Mouse (Mus musculus): Measurements from ENCODE around the gene Rpl3. TPM values are rescaled to one million over a fixed set of nuclear protein-coding genes. Genes with fewer than 3 reads are reported as not detected.

Gene Rpl3
- total RNA-seq, 4 experiments from 2014 or later = 506 to 560 (median 527) TPM

GRCm38 (mm10) chr15:80115256-80115655 is 23.6 kb upstream of the Rpl3 start:
- no peak for DNase-seq (ENCODE audit: low spot score in 2 of 2)

DNA sequence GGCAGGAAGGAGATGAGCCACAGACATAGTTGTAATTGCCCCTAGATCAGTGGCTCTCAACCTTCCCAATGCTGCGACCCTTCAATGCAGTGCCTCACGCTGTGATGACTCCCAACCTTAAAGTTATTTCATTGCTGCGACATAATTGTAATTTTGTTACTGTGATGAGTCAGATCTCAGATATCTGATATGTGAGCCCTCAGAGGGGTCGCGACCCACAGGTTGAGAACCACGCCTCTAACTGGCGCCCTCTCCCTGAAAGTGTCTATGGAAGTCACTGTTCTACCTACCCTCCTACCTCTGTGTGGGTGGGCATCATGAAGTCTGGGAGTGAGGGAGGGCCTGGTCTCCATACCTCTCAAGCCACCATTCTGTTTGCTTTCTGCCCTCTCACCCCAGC is 22.7 kb upstream of the Rpl3 start:
- DNase-seq (ENCODE audit: low spot score in 2 of 2) = no peak

GRCm38 (mm10) chr15:80112499-80112898 is 20.8 kb upstream of the Rpl3 start:
- no peak for DNase-seq (ENCODE audit: low spot score in 2 of 2)

DNA sequence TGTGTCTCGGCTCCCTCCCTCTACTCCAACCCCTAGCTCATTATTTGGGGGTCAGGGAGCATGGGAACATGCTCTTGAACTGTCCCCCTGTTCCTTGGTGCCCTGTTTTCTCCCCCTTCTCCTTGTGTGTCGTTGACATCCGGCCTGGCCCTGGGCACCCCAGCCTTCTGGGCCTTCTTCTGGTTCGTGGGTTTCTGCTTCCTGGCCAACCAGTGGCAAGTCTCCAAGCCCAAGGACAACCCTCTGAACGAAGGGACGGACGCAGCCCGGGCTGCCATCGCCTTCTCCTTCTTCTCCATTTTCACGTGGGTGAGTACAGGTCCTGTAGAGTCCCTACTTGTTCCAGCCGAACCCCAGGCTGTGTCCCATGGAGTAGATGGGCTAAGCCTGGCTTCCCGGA is 19.8 kb upstream of the Rpl3 start:
- no peak for DNase-seq (ENCODE audit: low spot score in 2 of 2)

- DNase-seq (ENCODE audit: low spot score in 2 of 2) = no peak
Measured at GRCm38 (mm10) chr15:80107575-80107974, 15.9 kb upstream of the Rpl3 start.

GRCm38 (mm10) chr15:80107143-80107542 is 15.5 kb upstream of the Rpl3 start:
- DNase-seq (ENCODE audit: low spot score in 2 of 2) = peak in 1 of 2 experiments; percentile 62

DNA sequence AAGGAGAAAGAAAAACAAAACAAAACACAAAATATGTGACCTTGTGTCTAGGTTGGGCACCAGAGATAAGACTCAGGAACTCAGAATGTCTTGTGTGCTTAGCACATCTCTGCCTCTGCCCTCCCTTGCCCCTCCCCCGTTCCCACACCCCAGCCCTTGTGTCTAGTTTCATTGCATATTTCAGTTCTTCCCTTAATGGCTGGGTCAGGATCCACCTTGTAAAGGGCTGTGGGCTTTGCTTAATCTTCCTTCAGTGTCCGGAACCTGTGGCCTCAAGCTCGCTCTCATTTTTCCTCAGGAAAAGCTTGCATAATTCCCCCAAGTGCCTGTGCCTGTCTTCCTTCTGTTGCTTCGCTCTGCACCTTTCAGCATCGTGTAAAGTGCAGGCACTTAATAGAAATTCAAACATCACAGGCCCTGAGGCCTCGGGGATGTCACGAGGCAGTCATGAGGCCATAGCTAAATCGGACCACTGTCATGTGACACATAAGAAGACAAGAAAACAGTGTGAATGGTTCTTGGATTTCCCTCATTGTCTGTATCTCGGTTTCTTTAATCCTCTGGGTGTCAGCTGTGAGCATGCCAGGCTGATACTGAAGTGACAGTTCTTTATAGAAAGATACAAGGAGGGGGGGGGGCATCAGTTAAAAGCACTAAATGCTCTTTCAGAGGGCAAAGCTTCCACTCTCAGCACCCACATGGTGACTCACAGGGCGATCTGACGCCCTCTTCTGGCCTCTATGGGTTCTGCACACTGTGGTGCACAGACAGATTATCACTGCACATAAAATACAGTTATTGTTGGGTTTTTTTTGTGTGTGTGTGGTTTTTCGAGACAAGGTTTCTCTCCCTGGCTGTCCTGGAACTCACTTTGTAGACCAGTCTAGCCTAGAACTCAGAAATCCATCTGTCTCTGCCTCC is 14.1 kb upstream of the Rpl3 start:
- DNase-seq (ENCODE audit: low spot score in 2 of 2) = no peak

DNA sequence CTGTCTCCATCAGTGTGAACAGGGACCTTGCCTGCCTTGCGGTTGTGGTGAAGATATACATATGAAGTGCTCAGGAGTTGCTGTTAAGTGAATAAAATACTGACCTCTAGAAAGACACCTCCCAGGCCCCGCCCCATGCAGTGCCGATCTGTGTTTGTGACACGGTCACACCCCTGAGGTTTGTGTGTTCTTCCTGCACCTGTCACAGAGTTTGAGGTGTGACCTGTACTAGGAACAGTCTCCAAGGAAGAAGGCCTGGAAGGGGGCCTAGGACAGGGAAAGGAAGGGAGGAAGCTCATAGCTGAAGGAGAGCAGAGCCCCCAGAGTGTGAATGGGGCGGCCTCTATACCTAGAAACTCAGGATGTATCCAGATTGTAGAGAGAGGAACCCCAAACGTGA is 10.8 kb upstream of the Rpl3 start:
- DNase-seq (ENCODE audit: low spot score in 2 of 2) = no peak

DNA sequence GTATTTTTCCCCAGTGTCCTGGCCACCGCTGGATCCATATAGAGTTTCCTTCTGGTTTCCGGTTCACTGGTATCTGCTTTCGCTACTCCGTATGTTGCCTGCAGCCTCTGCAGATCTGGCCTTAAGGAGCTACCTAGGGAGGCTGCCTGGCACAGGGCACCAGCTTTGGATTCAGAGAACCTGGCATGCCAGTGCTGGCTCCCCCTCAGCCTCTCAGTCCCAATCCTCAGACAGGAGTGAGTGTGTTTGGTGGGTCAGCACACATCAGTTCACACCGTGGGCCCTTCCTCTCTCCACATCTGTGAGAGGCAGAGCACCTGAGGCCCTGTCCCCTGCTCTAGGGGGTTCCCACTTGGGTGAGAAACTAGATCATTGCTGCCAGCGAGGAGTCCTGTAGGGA is 9.8 kb upstream of the Rpl3 start:
- DNase-seq (ENCODE audit: low spot score in 2 of 2) = no peak

- DNase-seq (ENCODE audit: low spot score in 2 of 2) = no peak
Measured at GRCm38 (mm10) chr15:80100871-80101270, 9.2 kb upstream of the Rpl3 start.

DNA sequence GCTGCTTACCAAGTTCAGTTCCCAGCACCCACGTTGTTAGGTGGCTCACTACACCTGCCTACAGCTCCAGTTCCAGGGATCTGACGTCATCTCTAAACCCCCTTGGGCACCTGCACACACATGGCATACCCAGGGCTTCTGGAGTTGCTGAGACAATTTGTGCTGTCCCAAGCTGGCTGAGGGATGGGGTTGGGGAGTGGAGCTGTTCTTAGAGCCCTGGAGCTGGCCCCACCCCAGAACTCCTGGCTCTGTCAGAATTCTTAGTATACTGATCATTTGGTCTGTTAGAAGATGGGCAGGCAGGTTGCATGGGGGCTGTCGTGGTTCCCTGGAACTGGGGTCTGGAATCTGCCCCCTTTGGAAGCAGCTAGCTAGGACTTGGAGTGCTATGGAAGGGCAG is 8.5 kb upstream of the Rpl3 start:
- no peak for DNase-seq (ENCODE audit: low spot score in 2 of 2)

DNA sequence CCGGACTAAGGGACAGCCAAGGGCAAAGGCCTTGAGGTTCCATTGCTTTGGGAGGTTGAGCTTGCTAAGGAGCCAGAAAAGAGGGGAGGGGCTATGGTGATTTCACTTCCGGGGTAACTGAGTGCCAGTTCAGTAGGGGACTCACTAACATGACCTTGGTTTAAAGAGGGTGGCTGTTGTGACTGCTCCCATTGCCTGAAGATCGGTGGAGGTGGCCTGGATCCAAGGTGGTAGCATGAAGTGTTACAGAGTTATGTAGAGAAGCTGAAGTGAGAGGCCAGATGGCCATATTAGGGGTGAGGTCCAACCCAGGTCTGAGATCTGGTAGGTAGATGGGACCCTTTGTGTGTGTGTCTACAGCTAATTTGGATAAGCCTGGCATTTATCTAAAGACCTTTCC is 7.8 kb upstream of the Rpl3 start:
- DNase-seq (ENCODE audit: low spot score in 2 of 2) = no peak

GRCm38 (mm10) chr15:80098809-80099208 is 7.1 kb upstream of the Rpl3 start:
- DNase-seq (ENCODE audit: low spot score in 2 of 2) = no peak

DNA sequence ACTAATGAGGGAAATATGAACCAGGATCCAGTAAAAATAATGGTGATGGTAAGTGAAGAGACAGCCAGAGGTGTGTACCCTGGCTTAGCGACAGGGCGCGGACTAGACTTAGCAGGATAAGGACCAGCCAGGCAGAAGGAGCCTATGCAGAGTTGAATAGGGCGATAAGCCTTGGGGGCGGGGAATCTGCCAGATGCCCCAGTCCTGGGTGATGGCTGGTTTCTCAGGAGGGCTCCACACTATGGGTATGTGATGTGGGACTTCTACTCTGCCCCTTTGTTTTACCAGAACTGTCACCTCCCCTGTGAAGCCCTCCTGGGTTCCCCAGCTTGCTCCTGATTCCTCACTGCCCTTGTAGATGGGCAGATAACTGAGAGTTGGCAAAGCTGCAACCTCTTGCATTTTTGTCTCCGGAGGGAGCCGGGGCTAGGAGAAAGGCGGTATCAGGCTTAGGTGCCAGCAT is 6.4 kb upstream of the Rpl3 start:
- no peak for DNase-seq (ENCODE audit: low spot score in 2 of 2)

DNA sequence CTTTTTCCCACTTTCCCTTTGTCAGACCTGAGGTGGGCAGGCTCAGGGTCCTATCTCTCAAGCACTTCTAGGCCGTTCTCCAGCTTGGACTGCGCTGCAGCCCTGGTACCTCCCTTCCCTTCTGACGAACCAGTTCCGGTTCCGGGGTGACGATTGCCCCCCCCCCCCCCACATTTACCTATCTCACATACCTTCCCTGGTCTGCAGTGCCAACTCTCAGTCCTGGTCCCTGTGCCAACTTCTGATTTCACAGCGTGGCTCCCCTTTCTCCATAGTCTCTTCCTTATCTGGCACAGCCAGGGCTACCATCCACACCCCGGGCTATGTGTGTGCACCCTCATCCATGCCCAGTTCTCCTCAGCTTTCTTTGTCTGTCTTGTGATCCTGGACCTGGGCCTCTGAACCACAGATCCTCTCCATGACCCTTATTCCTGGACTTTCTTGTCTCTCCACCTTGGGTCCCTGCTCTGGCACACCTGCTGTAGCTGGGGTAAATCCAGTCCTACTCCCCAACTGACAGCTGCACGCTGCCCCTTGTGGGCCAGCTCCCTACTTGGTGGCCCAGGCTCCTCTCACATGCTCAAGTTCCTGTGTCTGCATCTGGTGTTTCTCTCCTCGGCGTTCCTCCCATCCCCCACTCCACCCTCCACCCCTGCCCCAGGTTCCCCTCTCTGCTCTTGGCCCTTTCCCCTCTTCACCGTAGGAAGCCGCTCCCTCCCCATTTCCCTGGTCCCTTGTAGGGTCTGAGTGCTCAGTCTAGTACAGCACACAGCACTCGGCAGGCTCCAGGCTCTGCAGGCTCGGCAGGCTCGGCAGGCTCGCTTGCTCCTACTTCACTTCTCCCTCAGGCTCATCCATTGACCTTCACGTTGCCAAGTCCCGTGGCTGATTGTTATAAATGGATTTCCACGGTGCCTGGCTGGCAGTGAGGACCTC is 5.5 kb upstream of the Rpl3 start:
- no peak for DNase-seq (ENCODE audit: low spot score in 2 of 2)

GRCm38 (mm10) chr15:80096406-80096805 is 4.7 kb upstream of the Rpl3 start:
- no peak for DNase-seq (ENCODE audit: low spot score in 2 of 2)

DNA sequence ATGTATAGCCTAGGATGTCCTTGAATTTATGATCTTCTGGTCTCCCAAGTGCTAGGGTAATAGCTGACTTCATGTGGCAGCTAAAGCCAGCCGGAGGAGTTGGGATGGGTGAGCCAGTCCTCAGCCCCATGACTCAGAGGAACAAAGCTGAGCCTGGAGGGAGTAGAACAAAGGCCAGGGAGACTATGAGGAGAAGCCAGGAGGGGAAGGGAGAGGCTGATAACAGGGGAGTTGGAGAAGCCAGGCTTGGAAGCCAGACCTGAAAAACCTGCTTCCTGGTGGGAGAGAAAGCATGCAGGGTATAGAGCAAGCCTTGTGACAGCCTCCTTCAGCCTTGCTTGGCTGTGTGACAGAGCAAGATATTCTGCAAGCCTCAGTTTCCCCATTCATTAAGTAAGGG is 3.9 kb upstream of the Rpl3 start:
- DNase-seq (ENCODE audit: low spot score in 2 of 2) = no peak

DNA sequence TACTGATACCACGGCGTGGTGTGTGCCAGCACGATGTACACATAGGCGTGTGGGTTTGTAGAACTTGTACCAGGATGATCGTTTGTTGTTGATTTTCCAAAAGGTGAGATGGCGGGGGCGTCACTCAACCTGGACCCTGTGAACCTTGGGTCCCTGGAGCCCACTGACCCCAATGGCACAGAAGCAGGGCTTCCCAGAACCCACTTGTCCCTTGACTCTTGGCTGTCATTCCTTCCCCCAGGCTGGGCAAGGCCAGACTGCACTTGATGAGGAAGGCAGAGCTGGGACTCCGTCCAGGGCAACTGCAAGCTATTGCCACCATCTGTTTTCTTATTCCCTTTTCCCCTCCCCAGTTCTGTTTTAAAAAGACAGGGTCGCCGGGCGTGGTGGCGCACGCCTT is 2.5 kb upstream of the Rpl3 start:
- DNase-seq (ENCODE audit: low spot score in 2 of 2) = no peak

- DNase-seq (ENCODE audit: low spot score in 2 of 2) = peak in 1 of 2 experiments; percentile 69
Measured at GRCm38 (mm10) chr15:80092599-80092998, 931 bp upstream of the Rpl3 start.

GRCm38 (mm10) chr15:80092041-80092441 is 373 bp upstream of the Rpl3 start:
- DNase-seq (ENCODE audit: low spot score in 2 of 2) = no peak

- no peak for DNase-seq (ENCODE audit: low spot score in 2 of 2)
Measured at GRCm38 (mm10) chr15:80090741-80091120, 937 bp downstream of the Rpl3 start.

- DNase-seq (ENCODE audit: low spot score in 2 of 2) = no peak
Measured at GRCm38 (mm10) chr15:80090155-80090554, 1.5 kb downstream of the Rpl3 start.
